Mouse (Mus musculus): ENCODE data around the gene Scap. TPM values are rescaled to one million over a fixed set of nuclear protein-coding genes. Genes with fewer than 3 reads are reported as not detected.

Scap gene
- total and polyA plus RNA-seq, 3 experiments = 24.7 to 48.9 (median 40.4) TPM

- TF ChIP-seq ELF1 (IDR thresholded peaks at IDR 0.05; ENCODE audit: low read depth, low read length) (peak; percentile 85), MAZ (IDR thresholded peaks at IDR 0.05; ENCODE audit: low read depth, low read length) (peak; percentile 97), PAX5 (IDR thresholded peaks at IDR 0.05; ENCODE audit: low read length) (no peak), E2F4 (IDR thresholded peaks at IDR 0.05; ENCODE audit: insufficient replicate concordance, low read depth, low read length) (no peak)
Measured at GRCm38 (mm10) chr9:110408099-110408773, 75.1 kb downstream of the Scap start, which contains the start of gene Ptpn23 (continued).

DNA sequence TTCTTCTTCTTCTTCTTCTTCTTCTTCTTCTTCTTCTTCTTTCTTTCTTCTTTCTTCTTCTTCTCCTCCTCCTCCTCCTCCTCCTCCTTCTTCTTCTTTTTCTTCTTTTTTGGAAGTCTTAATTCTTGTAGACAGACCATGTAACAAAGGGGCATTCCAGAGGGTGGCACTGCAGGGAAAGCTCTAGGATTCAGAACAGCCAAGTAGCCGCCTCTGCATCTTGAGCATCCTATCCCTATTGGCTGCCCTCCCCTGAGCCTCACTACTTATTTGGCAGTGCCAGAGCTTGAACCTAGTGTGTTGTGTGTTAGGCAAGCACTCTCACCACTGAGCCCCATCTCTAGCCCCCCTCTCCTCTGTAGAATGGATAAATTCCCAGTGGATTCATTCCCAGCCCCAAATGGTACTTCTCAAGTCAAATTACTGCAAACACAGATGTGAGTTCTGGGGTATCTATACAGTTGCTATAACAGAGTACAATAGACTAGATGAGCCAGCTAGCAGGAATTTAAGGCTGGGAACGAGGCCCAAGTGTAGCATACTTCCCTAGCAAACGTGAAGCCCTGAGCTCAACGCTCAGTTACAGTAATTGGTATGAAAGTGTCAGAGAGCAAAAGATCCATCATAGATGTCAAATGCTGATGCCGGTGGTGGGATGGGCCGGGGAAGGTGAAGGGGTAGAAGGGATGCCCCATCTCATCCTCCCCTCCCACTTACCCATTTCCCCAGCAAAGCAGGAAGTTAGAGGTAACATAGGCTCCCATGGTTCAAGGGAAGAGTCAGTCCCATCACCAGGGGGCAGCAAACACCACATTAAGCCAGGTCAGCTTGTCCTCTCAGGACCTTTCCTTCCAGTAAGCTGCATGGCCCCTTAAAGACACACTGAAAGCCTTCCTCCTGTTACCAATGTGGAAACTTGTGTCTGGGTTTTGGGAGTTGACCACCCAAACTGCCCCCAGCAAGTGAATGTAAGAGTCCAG is 78.1 kb downstream of the Scap start:
- peak; percentile 92 for DNase-seq (ENCODE audit: extremely low read depth)
- TF ChIP-seq SIN3A (IDR thresholded peaks at IDR 0.05; ENCODE audit: low read length) (peak; percentile 47; the same call in 1 of the 2 replicates), CHD2 (IDR thresholded peaks at IDR 0.05; ENCODE audit: low read length) (no peak), NELFE (IDR thresholded peaks at IDR 0.05; ENCODE audit: low read depth, low read length) (peak; percentile 45; the same call in 1 of the 2 replicates), MAX (IDR thresholded peaks at IDR 0.05; ENCODE audit: low read length) (0 out of 2 replicates have a peak, but pooled peaks have one; percentile 18), CTCF (conservative IDR thresholded peaks at IDR 0.05 in 1 of 2, IDR thresholded peaks at IDR 0.05 in 1 of 2; ENCODE audit: low read depth in 2 of 2, low read length in 2 of 2) (peak; percentile 71 to 95), ELF1 (IDR thresholded peaks at IDR 0.05; ENCODE audit: low read depth, low read length) (peak; percentile 84), ZC3H11A (IDR thresholded peaks at IDR 0.05; ENCODE audit: low read depth, low read length) (peak; percentile 60), MYC (IDR thresholded peaks at IDR 0.05; ENCODE audit: low read depth, low read length) (peak; percentile 66; the same call in 1 of the 2 replicates), JUND (conservative IDR thresholded peaks at IDR 0.05; ENCODE audit: low read depth, low read length) (0 out of 2 replicates have a peak, but pooled peaks have one; percentile 19), MAZ (IDR thresholded peaks at IDR 0.05; ENCODE audit: low read depth, low read length) (0 out of 2 replicates have a peak, but pooled peaks have one; percentile 49), HCFC1 (IDR thresholded peaks at IDR 0.05; ENCODE audit: low read depth, low read length) (0 out of 2 replicates have a peak, but pooled peaks have one; percentile 39), UBTF (IDR thresholded peaks at IDR 0.05; ENCODE audit: low read depth, low read length) (no peak), SMC3 (IDR thresholded peaks at IDR 0.05; ENCODE audit: low read depth, low read length) (peak; percentile 92), NRF1 (IDR thresholded peaks at IDR 0.05; ENCODE audit: low read depth, low read length) (peak; percentile 45; the same call in 1 of the 2 replicates), IRF4 (IDR thresholded peaks at IDR 0.05; ENCODE audit: low read depth, low read length) (no peak), RAD21 (IDR thresholded peaks at IDR 0.05; ENCODE audit: low read depth, low read length) (peak; percentile 99), JUN (IDR thresholded peaks at IDR 0.05; ENCODE audit: insufficient read depth, low read depth, low read length) (no peak)
- H3K79me2 ChIP-seq (replicated peaks; ENCODE audit: control insufficient read depth, extremely low read depth, insufficient read depth, poor library complexity, severe bottlenecking) = peaks cover 13% of the 10 kb centered on the region
- H3K4me1 ChIP-seq (ENCODE audit: control insufficient read depth in 1 of 2, insufficient read depth in 2 of 2) = peaks cover 4 to 35% of the 10 kb centered on the region in 2 experiments; a peak in 3 of 4 replicates
- no peak overlapping the region for H3K4me3 ChIP-seq (replicated peaks in 1 of 3; ENCODE audit: low read depth in 2 of 3, low read length in 2 of 3, poor library complexity in 1 of 3)
- no peak overlapping the region for H3K9ac ChIP-seq (ENCODE audit: insufficient read depth, low read depth)
- no peak overlapping the region for H3K27ac ChIP-seq (ENCODE audit: insufficient read depth, low read depth)
- in situ Hi-C loops (cut with MboI; ENCODE audit: low pct_ligation_motif_present, low pct_unique_long_range_greater_than_20kb, low sequenced_read_pairs) = loop anchor here (5.0 kb wide), 2 partner anchors 121 to 211 kb away; partner anchors contain the start of genes Nradd and Setd2
- H3K9me3 ChIP-seq (replicated peaks; ENCODE audit: low read length) = no peaks in the 10 kb centered on the region
- H3K36me3 ChIP-seq (replicated peaks in 1 of 2; ENCODE audit: control insufficient read depth in 1 of 2, insufficient read depth in 1 of 2, low read length in 1 of 2) = peaks cover 0 to under 1% of the 10 kb centered on the region in 2 experiments
- 0 out of 2 replicates have a peak overlapping the region, but pooled peaks have one; percentile 8 for H3K4me2 ChIP-seq (ENCODE audit: insufficient read depth, low read depth, poor library complexity, severe bottlenecking)
- H3K27me3 ChIP-seq (replicated peaks) = no peaks in the 10 kb centered on the region
- dilution Hi-C loops (cut with MboI; ENCODE audit: extremely low pct_ligation_motif_present, extremely low pct_unique_long_range_greater_than_20kb, low sequenced_read_pairs) = no loop called here
